Mouse (Mus musculus): ENCODE measurements around the gene Galnt18.

DNA sequence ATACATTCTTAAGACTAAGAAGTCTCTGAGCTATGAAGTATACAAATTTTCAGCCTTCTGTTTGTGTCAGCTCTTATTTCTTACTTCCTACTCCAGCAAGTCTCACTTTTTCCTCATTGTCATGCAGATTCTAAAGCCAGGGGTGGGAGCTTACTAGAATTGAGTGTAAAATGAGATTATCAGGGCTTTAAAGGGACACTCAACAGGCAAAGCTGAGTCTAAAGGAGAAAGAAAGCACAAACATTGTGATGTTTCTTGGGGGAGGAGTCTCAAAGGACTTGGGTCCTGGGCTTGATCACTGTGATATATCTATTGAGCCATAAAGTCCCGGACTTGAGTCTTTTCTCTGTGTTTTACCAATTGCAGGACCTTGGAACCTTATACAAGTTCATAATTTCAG lies 234.2 kb downstream of the Galnt18 start:
- no peak for TF ChIP-seq CTCF (IDR thresholded peaks at IDR 0.05; ENCODE audit: low read depth, low read length)
- TF ChIP-seq POLR2A (IDR thresholded peaks at IDR 0.05; ENCODE audit: borderline replicate concordance, low read depth, low read length) = no peak
